Mouse (Mus musculus) CD4-positive helper T cell, adult 2 months (primary cell): ENCODE results near the gene Adat2.

Experiments
- DNase-seq: peaks from one replicate; pipeline ENCODE4 v3.0.0-alpha.2; 2012; ENCODE audit warnings: low read depth, missing footprints, low spot score

The Adat2 gene

DNA sequence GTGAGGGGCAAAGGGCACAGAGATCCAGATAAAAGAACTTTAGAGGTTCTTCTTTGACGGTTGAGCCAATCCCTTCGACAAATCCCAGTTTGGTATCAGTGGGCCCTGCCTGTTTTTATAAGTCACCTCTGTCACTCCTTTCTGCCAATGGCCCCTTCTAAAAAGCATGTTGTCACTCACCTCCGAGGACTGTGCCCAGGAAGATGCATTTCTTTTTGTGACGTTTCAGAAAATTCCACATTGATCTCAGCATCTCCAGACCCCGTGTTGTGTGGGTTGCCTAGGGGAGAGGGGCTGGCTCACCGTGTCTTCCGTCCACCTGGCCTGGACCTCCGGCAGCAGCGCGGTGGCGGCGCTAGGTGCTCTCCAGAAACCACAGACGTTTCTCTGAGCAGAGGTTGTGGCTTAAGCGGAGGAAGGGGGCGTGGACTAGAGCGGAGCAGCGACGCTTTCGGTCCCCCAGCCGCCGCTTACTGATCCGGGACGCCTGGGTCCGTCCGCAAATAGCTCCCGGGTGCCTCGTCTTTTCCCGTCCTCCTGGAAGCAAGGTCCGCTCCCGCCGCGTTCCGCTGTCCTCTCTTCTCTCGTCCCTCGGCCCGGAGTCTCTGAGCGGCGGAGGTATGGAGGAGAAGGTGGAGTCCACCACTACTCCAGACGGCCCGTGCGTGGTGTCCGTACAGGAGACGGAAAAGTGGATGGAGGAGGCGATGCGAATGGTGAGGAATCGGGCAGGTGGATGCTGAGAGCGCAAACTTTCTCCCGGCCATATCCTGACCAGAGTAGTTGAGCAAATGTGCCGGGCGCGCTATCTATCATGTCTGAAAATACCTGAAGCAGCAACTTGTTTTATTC, at the start of gene Adat2, which contains the start of gene Pex3:
Gene Adat2, plus strand, starts transcription at position 249 of the 852 bp plus-strand sequence.
Gene Pex3, minus strand, starts transcription at position 497 of the 852 bp plus-strand sequence.
- peak; percentile 93 for DNase-seq

DNA sequence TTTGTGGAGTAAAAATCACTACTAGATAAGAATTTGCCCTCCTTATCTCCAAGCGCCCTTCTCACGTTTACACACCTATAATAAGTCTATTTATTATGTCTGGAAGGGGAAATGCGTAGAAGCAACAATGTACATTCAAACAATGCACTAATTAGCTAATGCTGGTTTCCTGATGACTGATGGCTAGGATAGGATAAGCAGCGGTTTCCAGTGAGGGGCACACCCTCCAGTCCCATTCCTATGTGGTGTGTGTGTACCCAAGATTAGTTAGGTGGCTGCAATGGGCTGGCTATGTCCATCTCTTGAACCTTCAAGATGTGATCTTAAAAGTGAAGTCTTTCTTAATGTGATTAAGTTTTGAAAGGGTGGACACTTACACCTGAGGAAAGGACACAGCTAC, 30.8 kb upstream of the Adat2 start:
- no peak for DNase-seq

DNA sequence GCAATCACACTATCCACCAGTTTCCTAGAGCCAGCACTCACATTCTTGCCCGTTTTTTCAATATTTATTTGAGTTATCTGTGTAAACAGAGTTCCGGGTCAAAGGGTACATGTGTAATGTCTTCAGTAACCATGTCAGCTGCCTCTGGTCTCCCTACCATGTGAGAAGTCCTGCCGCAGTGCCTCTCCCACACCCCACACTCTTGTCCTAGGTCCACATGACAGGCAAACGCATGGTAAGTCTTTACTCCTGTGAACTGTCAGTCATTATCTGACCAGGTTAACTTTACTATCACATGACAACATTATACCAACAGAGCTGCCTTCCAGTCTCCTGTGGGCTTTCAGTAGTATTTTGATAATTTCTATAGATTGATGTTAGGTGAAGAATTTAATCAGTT, 24.5 kb upstream of the Adat2 start:
- no peak for DNase-seq

DNA sequence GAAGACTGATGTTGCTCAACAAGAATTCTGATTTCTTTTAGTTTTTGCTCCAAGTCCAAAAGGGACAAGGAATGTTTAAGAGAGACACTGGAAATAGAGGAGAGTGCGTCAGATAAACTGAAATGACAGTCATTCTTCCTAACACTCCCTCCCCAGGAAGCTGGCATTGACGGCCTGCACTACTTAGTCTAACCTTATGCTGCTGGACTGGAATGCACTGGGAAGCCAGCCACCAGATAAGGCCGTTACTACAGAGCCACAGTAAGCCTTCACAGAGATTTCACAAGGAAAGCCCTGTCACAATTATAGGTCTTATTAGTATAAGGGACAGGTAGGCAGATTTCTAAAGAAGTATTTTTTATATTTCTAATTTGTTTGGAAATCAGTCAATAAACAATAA, 17.9 kb upstream of the Adat2 start:
- no peak for DNase-seq

DNA sequence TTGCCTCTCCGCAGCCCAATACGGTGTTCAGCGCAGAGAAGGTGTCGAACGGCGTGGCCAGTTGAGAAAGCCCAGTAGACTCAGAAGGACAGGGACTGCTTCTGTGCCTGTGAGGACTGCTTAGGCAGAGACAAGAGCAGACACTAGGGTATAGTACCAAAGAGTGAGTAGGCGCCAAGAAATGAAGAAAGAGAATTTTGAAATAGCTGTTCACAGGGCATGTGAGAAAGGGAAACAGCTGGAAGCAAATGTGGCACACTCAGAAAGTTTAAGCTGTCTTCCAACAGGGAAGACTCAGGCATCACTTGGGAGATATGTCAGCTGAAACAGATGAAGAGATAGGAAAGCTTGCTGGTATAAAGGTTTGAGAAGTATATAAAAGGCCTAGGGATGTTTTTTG, 16.0 kb upstream of the Adat2 start:
- DNase-seq: no peak

DNA sequence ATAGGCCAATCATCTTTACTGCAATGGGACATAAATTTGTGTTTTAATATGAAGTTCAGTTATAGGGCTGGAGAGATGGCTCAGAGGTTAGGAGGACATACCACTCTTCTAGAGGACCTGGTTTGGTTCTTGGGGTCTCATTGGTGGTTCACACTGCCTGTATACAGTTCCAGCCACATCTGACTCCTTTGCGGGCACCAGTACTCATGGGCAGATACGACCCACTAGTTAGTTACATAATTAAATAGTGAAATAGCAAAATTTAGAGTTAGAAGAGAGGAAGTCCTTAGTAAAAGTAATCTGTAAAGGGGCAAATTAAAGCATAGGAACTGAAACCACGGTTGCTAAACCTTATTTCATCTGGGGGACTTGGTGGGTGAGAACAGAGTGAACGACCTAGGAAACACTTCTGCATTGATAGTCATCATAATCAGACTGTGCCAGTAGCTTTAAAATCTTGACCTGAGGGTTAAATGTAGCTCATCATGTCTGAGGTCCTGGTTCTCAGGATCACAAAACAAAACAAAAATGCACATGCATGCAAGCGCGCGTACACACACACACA, 12.8 kb upstream of the Adat2 start:
- no peak for DNase-seq

DNA sequence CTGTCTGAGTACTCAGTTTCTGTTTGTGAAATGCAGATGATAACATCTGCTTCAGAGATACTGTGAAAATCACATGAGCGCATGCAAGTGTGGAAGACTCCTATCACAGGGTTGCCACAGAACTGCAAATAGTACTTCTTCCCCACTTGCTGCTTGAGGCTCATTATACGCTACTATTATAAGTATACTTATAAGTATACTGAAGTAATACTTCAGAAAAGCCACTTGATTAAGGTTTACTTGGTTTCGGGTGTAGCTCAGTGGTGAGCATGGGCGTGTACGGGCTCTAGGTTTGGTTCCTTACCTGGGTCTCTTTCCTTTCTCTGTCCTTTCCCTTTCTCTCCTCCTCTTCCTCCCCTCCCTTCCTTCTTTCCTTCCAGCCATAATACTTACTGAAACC, 11.0 kb upstream of the Adat2 start:
- no peak for DNase-seq

DNA sequence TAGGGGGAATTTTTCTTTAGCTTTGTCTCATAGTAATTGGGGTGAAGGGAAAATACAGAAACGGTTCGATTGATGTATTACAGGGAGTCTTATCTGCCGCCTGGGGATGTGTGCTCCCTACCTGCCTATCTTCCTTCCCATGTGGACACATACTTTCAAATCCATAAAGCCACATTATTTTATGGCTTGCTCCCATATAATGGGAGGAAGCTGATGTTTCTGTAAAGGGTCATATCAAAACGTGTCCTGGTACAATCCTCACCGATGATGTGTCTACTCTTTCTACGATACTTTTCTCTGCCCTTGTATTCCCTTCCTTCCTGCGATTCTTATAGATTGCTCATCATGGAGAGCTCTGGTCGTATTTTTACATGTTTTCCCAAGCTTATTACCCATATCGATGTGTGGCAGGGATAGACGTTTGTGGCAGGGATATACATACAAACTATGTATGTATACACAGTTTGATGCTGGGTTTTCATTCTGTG, 848 bp downstream of the Adat2 start:
- DNase-seq: no peak

DNA sequence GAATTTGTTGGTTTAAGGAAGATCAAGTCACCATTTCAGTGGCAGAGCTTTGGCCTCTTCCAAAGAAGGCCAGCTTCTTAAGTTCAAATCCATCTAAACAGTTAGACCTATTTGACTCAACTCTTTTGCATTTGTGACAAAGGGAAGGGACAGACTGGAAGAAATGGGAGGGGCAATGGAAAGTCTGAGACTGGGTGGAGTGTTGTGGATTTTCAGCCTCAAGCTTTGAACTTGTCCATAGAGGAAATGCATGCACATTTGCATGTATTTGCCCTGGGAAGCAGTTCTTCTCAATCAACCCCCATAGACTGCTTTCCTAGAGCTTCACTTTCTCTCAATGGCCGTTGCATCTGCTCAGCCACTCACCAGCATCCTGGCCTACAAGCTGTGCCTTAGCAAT, 1.6 kb downstream of the Adat2 start:
- DNase-seq: peak; percentile 8

DNA sequence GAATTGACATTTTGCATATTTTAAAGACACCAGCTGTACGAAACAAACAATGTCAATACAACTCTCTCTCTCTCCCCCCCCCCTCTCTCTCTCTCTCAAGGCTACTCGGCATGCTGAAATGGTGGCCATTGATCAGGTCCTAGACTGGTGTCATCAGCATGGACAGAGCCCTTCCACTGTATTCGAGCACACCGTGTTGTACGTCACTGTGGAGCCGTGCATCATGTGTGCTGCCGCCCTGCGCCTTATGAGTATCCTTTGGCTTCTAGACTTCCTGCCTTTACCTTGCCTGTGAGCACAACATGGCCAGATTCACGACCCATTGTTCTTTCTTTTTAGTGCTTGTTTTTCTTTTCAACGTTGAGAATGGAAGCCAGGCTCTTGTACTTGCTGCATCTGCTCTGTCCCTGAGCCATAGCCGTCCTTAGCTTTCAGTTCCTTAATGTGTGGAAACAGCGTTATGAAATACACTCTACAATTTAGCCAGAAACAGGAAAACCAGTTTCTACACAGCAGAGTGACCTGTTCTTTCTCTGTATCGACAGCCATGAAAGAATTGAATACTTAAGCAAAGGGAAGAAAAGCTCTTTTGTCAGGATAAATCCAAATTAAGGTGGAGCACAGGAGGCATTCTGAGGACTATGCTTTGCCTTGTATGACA, 7.5 kb downstream of the Adat2 start:
- no peak for DNase-seq

DNA sequence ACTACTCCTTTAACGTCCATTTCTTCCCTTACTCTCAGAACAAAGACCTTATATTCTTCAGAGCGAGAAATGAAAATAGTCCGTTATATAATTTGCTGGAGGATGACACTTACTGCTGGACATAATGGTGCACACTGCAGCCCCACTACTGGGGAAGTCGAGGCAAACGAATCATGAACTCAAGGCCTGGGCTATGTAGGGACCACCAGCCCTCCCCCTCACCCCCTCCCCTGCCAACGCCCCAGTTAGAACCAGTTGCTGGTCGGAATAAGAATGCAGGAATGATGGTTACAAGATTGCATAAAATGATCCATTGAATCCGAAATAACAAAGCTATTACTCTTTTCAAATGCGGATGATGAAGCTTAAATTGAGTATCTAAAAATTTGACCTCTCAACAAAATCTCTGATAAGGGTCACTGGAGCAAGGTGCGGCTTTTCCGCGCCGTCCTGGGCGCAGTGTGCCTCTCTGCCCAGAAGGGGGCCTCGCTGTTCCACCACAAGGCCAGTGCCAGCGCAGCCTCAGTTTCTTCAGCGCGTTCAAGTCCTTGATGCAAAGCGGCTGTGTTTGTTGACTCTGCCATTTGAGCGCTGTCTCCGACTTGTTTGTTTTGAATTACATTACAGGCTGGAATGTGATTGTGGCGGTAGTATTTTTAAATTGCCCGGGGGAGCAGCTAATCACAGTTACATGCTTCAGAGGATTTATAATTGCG, 11.8 kb downstream of the Adat2 start:
- DNase-seq: peak; percentile 59

DNA sequence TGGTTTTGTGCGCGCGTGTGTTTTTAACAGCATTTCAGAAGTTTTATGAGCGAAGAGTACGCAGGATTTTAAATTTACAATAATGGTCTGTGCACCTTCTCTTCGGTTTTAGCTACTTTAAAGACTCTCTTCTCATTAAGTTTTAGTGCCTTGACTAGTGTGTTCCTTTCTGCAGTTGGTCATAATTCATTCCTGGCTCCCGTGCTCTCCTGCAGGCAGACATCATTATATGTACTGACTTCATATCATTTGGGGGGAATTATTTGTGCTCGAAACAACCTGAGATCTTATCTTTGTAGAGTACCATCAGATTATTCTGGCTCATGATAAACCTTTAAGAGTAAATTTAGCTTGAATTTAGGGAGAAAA, 12.4 kb downstream of the Adat2 start:
- DNase-seq: no peak

DNA sequence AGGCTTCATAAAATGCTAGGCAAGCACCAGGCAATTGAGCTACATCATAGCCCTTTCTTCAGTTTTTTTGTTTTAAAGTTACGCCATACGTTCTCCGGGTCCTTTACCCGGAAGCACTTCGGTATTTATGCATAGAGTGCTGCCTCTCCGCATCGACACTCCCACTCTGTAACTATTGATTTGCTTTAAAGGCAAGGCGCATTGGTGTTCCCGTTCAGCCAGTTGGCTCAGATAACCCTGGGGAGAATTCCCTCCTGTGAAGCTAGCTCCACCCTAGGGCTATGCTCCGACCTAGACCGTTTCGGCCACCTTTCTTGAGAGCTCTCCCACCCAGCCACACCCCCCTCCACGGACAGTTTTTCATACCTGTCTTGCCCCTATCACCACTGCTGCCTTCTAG, 13.7 kb downstream of the Adat2 start:
- no peak for DNase-seq

DNA sequence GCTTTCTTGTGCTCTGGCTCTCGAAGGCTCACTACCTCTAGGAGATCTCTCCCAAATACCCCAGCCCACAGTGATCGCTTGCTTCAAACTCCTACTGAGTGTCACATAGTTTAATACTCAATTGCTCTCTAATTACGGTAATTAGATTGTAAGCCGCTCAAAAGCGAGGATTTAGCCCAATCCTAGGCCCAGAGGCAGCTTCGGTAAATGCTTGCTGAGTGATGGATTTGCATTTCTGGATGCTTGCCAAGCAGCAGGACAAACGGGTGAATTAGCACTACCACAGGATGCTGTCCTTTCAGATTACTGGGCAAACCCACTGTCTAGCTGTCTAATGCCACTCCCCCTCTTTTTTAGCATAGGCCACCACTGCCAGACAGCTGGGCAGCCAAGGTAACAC, 17.1 kb downstream of the Adat2 start:
- no peak for DNase-seq

DNA sequence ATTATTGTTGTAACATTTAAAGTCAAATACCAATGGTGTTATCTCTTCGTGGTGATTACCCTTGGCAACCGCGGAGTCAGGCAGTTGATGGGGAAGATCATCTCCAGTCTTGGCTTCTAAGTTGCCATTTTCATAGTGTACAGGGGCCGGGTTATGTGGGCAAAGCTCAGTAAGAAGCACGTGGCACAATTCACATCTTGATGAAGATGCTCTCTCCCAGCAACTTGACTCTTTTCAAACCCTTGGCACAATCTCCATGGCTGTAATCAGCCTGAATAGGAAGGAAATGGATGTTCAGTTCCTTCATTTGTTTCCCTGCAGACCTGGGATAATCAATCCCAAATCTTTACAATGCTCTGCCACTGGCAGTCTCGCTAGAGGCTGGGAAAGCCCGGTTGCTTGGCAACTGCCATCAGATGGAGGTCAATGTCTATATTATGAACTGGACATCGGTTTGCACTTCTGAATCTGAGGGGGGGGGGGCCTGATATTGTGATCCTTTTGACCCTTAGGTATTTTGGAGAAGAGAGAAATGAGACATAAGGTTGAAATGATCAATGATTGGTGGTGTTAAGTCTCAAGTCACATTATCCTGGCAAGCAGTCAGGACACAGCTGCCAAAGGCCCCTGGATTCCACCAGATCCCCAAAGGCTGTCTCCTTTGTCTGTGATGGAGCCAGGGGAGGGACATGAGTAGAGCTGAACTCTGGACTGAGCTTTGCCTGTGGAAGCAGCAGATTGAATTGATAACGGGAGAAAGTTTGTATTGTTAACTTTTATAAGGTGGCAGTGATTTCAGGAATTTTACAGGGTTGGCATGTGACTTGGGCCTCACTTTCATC, 18.2 kb downstream of the Adat2 start:
- no peak for DNase-seq

DNA sequence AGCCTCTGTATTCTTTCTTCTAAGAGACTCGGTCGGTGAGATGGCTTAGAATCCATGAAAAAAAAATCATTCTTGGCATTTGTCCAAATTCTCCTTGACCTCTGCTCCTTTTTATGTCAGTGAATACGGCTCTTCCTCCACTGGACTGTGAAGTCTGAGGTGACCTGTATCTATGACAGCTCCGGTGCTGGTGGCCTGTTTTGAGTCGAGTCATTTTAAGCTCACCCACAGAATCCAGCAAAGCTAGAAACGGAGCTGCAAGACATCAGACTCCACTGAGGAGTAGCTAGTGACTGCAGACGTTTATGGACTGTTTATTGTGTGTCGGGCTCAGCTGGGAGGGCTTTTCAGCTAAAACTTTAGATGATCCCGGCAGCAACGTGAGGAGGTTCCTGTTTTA, 19.3 kb downstream of the Adat2 start:
- DNase-seq: no peak

DNA sequence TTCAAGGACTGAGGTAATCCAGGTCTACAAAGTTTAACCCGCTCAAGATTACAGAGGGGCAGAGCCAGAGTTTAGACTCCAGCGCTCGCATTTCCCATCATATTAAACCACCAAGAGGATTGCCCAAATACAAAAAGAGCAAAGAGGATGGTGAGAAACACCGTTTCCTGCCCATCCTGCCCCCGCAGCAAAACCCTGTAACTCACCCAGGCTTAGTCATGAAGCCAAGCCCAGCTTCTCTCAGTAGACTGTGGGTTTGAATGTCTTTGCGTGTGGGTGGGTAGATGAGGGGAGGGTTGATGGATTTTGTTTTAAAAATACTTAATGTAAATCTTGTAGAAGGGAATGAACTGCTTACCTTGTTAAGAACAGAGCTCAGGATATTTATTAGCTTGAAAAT, 19.7 kb downstream of the Adat2 start:
- DNase-seq: no peak

DNA sequence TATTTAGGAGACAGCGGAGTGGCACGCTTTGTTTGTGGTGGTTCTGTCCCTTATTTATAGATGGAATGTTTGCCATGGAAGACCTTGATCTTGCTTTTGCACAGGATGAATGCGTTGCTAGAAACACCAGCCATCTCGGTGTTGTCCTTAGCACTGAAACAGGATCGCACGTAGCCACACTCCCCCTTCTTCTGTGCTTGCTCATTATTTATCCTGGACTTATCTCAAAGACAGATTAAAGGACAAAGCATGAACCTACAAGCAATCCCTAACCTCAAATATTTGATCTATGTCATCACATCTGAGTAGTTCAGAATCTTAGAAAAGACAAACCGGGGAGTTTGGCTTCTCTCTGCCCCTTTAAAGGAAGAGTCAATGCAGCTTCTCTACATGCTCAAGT, 24.4 kb downstream of the Adat2 start:
- no peak for DNase-seq

DNA sequence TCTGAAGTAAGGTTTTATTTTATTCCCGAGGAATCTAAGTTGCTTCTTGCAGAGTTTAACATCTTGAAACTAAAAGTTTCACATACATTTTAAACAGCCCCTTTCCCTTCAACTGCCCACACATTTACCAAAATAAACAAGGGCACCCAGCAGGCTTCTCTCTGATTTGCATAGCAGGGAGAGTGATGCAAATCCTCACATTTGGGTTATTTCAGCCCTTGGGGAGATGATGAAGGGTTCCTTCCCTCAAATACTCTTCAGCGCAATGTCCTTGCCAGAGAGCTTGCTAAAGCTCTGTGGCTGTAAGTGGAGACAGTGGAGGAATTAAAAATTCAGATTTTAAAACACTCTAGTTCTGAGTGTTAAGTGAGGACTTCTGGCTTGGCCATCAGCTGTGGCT, 35.2 kb downstream of the Adat2 start:
- no peak for DNase-seq

DNA sequence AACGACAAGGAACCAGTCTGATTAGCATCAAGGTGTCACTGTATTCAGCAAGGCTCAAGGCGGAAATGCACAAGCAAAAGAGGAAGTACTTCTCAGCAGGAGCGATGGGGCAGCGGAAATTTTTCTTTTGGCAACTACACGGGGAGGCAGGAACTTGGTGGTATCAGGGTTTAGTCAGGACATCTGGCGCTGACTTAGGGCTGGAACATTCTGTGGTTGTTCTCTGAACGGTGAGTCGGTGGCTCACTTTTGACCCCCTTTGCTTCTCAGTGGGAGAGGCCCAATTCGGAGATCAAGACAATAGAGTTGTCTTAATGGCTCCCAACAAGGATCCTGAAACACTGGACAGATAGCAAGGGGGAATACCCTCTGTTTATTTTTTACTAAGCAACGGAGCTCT, 39.5 kb downstream of the Adat2 start:
- DNase-seq: no peak

DNA sequence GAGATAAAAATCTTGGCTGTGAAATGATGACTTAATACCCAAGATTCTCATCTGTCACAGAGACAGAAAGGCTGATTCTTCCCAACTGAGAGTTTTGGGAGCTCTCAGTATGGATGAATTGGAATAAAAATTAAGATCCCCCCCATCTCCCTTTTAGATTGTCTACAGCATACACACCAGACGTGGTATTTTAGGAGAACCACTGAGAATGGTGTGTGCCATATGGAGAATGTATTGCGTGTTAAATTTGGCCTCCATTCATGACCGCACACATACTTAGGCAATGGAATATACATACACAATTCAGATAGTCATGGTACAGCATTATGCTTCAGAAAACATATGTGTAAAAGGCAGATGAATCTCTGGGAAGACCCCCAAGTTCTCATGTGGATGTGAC, 40.8 kb downstream of the Adat2 start:
- DNase-seq: no peak
